Mouse (Mus musculus): ENCODE measurements at regions not wholly inside any gene's neighbourhood (a gene's known extent, or its start where the extent isn't known, plus 50 kb on each side); places are given as distances from the start of the nearest gene placed in this dataset.

GRCm38 (mm10) chr10:117542351-117542750, 86.9 kb upstream of the Cpm start:
- DNase-seq (ENCODE audit: low spot score): no peak

- no peak for DNase-seq (ENCODE audit: low spot score)
These were observed 87.8 kb upstream of the Cpm start for GRCm38 (mm10) chr10:117541487-117541886.

GRCm38 (mm10) chr10:117540747-117541398, 88.4 kb upstream of the Cpm start:
- no peak for DNase-seq (ENCODE audit: low spot score)

- DNase-seq (ENCODE audit: low spot score): no peak
These were observed 89.1 kb upstream of the Cpm start for GRCm38 (mm10) chr10:117540112-117540594.

GRCm38 (mm10) chr10:117539532-117539931, 89.8 kb upstream of the Cpm start:
- DNase-seq (ENCODE audit: low spot score): no peak

GRCm38 (mm10) chr10:117538725-117539124, 90.6 kb upstream of the Cpm start:
- DNase-seq (ENCODE audit: low spot score): no peak

GRCm38 (mm10) chr10:117536769-117537599, 92.3 kb upstream of the Cpm start:
- DNase-seq (ENCODE audit: low spot score): no peak

GRCm38 (mm10) chr10:117535843-117536242, 93.5 kb upstream of the Cpm start:
- no peak for DNase-seq (ENCODE audit: low spot score)

GRCm38 (mm10) chr10:117534992-117535719, 94.1 kb upstream of the Cpm start:
- no peak for DNase-seq (ENCODE audit: low spot score)

GRCm38 (mm10) chr10:117534478-117534877, 94.8 kb upstream of the Cpm start:
- DNase-seq (ENCODE audit: low spot score): no peak

GRCm38 (mm10) chr10:117533541-117534386, 95.5 kb upstream of the Cpm start:
- no peak for DNase-seq (ENCODE audit: low spot score)

- no peak for DNase-seq (ENCODE audit: low spot score)
These were observed 96.4 kb upstream of the Cpm start for GRCm38 (mm10) chr10:117532750-117533540.

GRCm38 (mm10) chr10:117531798-117532747, 97.2 kb upstream of the Cpm start:
- no peak for DNase-seq (ENCODE audit: low spot score)

- DNase-seq (ENCODE audit: low spot score): no peak
These were observed 98.3 kb upstream of the Cpm start for GRCm38 (mm10) chr10:117530859-117531602.

GRCm38 (mm10) chr10:117530007-117530858, 99.1 kb upstream of the Cpm start:
- no peak for DNase-seq (ENCODE audit: low spot score)

GRCm38 (mm10) chr10:117529269-117530006, 99.9 kb upstream of the Cpm start:
- no peak for DNase-seq (ENCODE audit: low spot score)
